Mouse (Mus musculus) MEL (cell line): ENCODE measurements around the gene Ganc.

Experiments used
- CTCF ChIP-seq, 3 experiments: IDR thresholded peaks in 2 of 3; conservative IDR thresholded peaks in 1 of 3; 2 replicates each; pipeline ENCODE4 v1.5.1; 2011 to 2012; ENCODE audit warnings: low read length in 3 of 3, low read depth in 2 of 3, mild to moderate bottlenecking in 2 of 3, improper control_type of control experiment in 1 of 3, inconsistent platforms in 1 of 3, mixed read lengths in 1 of 3, moderate library complexity in 1 of 3; ENCODE audit not compliant: control insufficient read depth in 1 of 3, insufficient read depth in 1 of 3, poor library complexity in 1 of 3, severe bottlenecking in 1 of 3
- EP300 ChIP-seq, 2 experiments: IDR thresholded peaks; 2 replicates each; pipeline ENCODE4 v1.6.1; 2011; ENCODE audit warnings: improper control_type of control experiment in 2 of 2, low read length in 2 of 2, low read depth in 1 of 2, mild to moderate bottlenecking in 1 of 2
- HCFC1 ChIP-seq: IDR thresholded peaks from 2 replicates; pipeline ENCODE4 v1.6.1; 2012; ENCODE audit warnings: low read depth, mild to moderate bottlenecking, inconsistent platforms, low read length, improper control_type of control experiment, moderate library complexity
- JUND ChIP-seq: IDR thresholded peaks from 2 replicates; pipeline ENCODE4 v1.6.1; 2011; ENCODE audit warnings: low read depth, mild to moderate bottlenecking, improper control_type of control experiment, low read length
- MAZ ChIP-seq: IDR thresholded peaks from 2 replicates; pipeline ENCODE4 v1.6.1; 2012; ENCODE audit warnings: low read depth, mild to moderate bottlenecking, inconsistent platforms, low read length, improper control_type of control experiment

- TF ChIP-seq HCFC1 (no peak), MAZ (no peak), CTCF (IDR thresholded peaks at IDR 0.05 in 2 of 3, conservative IDR thresholded peaks at IDR 0.05 in 1 of 3; ENCODE audit: control insufficient read depth in 1 of 3, insufficient read depth in 1 of 3, low read depth in 2 of 3, low read length in 3 of 3, poor library complexity in 1 of 3, severe bottlenecking in 1 of 3) (no peak), JUND (no peak), EP300 (IDR thresholded peaks at IDR 0.05; ENCODE audit: low read depth in 1 of 2, low read length in 2 of 2) (no peak)
Observed at GRCm38 (mm10) chr2:120499971-120500471, 96.3 kb downstream of the Ganc start.
